Mouse (Mus musculus) intestine, embryonic 15.5 days (tissue): Measurements from ENCODE around the gene Gm9745. TPM values are rescaled to one million over a fixed set of nuclear protein-coding genes. Genes with fewer than 3 reads are reported as not detected.
"Not testable (repeated sequence)": the region's sequence is repeated elsewhere in the genome, so short reads cannot be mapped to it uniquely, and the experiment has no call there.

ENCODE experiments used
- ATAC-seq: fragments of 200-750 bp; cut with Nextera tagmentation; 2 replicates; pipeline ENCODE4 v1.8.0; 2017; ENCODE audit warnings: moderate TSS enrichment, moderate library complexity
- H3K27ac ChIP-seq: fragments of 300-500 bp; sonication (generic); 2 replicates; pipeline ENCODE4 v1.5.1; 2015; ENCODE audit warnings: mild to moderate bottlenecking, inconsistent platforms
- H3K27me3 ChIP-seq: fragments of 300-500 bp; sonication (generic); replicated peaks from 2 replicates; pipeline ENCODE4 v1.6.1; 2015; ENCODE audit warnings: inconsistent platforms
- H3K36me3 ChIP-seq: fragments of 300-500 bp; sonication (generic); 2 replicates; pipeline ENCODE4 v1.6.1; 2015; ENCODE audit warnings: inconsistent platforms
- H3K4me1 ChIP-seq: fragments of 300-500 bp; sonication (generic); replicated peaks from 2 replicates; pipeline ENCODE4 v1.6.1; 2015; ENCODE audit warnings: inconsistent platforms
- H3K4me2 ChIP-seq: fragments of 300-500 bp; sonication (generic); replicated peaks from 2 replicates; pipeline ENCODE4 v1.6.1; 2015; ENCODE audit warnings: mild to moderate bottlenecking, inconsistent platforms
- H3K4me3 ChIP-seq: fragments of 300-500 bp; sonication (generic); replicated peaks from 2 replicates; pipeline ENCODE4 v1.5.1; 2015; ENCODE audit warnings: inconsistent platforms
- H3K9ac ChIP-seq: fragments of 300-500 bp; sonication (generic); 2 replicates; pipeline ENCODE4 v1.6.1; 2015; ENCODE audit warnings: inconsistent platforms
- H3K9me3 ChIP-seq: fragments of 300-500 bp; sonication (generic); 2 replicates; pipeline ENCODE4 v1.6.1; 2016; ENCODE audit warnings: inconsistent platforms
- WGBS: fragments of 180-500 bp; shearing (Covaris S2); methylation state at CpG from one replicate; pipeline ENCODE4 v1.1.7; 2015; 5-methylcytosine and 5-hydroxymethylcytosine counted together
- polyA plus RNA-seq: library from polyadenylated mRNA; unstranded; fragments of >200 nt; fragmentation: Nextera tagmentation; extraction: Ambion mirVana; gene quantifications from 2 replicates; pipeline ENCODE4 v1.2.1, GENCODE M21; 2015

The Gm9745 gene
- not detected in 2 replicates for polyA plus RNA-seq

DNA sequence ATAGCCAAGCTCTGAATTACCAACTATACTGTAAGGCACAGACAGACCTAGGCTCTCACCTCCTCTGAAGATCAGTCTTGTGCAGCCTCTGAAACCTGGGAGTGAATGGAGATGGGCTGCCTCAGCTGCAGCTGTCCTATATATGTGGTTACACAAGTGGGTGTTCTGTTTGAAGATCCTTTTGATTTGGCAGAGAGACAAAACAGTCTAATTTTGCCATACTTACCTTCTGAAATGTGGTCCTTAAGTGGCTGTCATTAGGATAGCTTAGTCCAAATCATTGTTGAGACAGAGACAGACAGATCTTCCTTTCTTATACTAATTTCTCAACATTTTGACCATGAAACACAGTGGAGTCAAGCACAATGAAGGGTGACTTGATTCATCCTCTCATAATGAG is at the start of gene Gm9745:
Gm9745 (minus strand) TSS at position 101 of the 400 bp plus-strand sequence.
- ATAC-seq, H3K4me3 ChIP-seq, H3K27ac ChIP-seq, H3K9me3 ChIP-seq, H3K4me2 ChIP-seq, H3K9ac ChIP-seq, H3K4me1 ChIP-seq, H3K27me3 ChIP-seq, H3K36me3 ChIP-seq: not testable (repeated sequence)

DNA sequence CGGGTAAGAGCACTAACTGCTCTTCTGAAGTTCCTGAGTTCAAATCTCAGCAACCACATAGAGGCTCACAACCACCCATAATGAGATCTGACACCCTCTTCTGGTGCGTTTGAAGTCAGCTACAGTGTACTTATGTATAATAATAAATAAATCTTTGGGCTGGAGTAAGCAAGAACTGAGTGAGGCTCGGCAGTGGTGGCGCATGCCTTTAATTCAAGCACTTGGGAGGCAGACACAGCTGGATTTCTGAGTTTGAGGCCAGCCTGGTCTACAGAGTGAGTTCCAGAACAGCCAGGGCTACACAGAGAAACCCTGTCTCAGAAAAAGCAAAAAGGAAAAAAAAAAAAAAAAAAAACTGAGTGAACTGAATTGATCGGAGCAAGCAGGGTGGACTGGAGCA is 49.2 kb upstream of the Gm9745 start:
- not testable (repeated sequence) for H3K36me3 ChIP-seq, H3K4me2 ChIP-seq, H3K4me3 ChIP-seq, H3K27me3 ChIP-seq, H3K4me1 ChIP-seq, H3K9me3 ChIP-seq, ATAC-seq, H3K27ac ChIP-seq, H3K9ac ChIP-seq
- WGBS: 80% methylated on average over 5 of the region's 5 CpGs

DNA sequence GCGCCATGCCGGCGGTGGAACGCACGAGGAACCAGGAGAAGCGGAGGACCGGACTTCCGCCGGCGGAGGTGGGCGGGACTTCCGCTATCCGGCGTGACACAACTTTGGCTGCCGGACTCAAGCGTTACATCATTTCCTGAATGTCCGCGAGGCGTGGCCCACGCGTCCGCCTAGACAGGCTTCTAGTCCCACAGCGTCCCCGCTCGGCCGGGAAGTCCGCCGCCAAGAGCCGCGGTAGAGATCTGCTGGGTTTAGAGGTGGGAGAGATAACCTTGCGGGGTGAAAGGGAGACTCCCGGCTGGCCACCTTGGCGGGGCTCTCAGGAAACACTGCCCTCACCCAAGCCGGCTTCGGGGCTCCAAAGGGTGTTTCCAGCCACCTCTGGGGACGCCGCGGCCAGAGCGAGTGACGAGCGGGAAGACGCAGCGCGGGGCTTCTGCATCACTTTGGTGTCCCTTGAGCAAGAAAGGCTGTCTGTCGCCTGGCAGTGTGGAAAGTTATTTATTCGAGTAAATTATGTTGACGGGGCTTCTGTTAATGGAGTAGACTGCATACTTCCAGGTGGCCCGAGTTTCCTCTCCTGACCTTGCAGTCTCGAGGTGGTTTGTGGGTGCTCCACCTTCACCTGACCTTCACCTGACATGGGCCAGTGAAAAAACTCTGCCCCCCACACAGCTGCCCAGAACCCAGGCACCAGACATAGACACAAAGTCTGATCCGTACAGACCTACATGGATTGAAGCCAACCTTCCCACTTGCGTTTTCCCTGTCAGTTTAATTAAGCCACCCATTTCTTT is 48.2 kb upstream of the Gm9745 start, which contains the start of gene Gtpbp4:
Gtpbp4 (minus strand) TSS at position 94 of the 797 bp plus-strand sequence.
- no peaks in the 10 kb centered on the region for H3K9me3 ChIP-seq
- WGBS: under 1% methylated on average over 51 of the region's 51 CpGs
- peak within 1 kb of the TSS; percentile 69 for H3K27ac ChIP-seq
- no peaks in the 10 kb centered on the region for H3K36me3 ChIP-seq
- ATAC-seq: peak; percentile 99
- H3K27me3 ChIP-seq: no peaks in the 10 kb centered on the region
- H3K9ac ChIP-seq: peak within 1 kb of the TSS; percentile 84
- peak within 1 kb of the TSS; percentile 67 for H3K4me2 ChIP-seq
- H3K4me3 ChIP-seq: peak within 1 kb of the TSS; percentile 77
- H3K4me1 ChIP-seq: 0 out of 2 replicates have a peak, but pooled peaks cover 2% of the 10 kb centered on the region

DNA sequence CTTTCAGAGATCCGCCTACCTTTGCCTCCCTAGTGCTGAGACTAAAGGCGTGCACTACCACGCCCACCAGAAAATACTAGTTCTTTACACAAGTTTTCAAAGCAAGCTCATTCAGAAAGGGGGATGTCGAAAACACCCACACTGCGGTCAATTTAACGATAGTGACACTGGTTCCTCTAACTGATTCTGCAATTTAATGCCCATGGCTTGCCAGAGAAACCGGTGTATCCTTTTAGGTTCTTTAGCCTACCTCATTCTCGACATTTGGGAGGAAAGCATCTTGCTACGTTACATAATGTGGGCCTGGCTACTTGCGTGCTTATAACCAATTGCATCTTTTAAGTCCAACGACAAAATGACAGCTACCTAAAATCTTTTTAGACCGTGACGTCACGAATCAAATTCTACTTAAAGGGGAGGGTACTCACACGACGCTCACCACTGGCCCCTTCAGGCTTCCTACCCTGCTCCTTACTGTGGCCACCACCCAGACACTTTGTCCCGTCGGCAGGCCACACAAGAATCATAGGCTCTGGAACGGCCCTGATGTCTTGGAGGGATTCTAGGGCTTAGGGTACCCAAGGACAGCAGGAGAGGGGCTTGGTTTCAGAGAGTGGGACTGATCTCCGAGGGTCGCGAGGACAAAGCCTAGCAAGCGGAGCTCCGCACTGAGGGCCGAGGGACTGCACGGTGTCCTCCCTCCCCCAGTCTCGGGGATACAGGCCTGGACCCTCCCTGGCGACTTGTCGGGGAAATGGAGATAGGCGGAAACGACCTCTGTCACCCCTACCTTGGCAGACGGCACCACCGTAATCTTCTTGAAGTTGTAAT is 47.3 kb upstream of the Gm9745 start:
- ATAC-seq: peak; percentile 79
- Histone ChIP-seq H3K9ac (peak overlapping the region; percentile 73), H3K9me3 (no peaks in the 10 kb centered on the region), H3K4me3 (peak overlapping the region; percentile 77), H3K27ac (no peak overlapping the region), H3K4me2 (peak overlapping the region; percentile 67), H3K27me3 (no peaks in the 10 kb centered on the region), H3K4me1 (0 out of 2 replicates have a peak, but pooled peaks cover 2% of the 10 kb centered on the region), H3K36me3 (peaks cover under 1% of the 10 kb centered on the region; the same call in 1 of the 2 replicates)
- 3% methylated on average over 33 of the region's 33 CpGs for WGBS

DNA sequence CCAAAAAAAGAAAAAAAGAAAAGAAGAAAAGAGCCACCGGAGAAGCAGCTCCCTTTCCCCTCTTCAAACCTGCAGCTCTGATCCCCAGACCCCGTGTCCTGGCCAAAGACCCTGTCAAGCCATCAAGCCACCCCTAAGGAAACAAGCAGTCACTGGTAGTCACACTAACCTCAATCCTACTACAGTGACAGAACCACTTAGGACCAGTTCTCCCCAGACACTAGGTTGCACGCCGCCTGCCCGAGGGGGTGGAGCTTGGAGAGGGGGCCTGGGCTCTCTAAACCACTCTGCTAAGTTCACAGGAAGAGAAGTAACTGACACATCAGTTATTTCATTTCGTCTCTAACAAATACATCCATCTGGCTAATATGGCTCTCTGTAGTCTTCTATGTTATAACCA is 44.2 kb upstream of the Gm9745 start:
- Histone ChIP-seq H3K27ac (no peak overlapping the region), H3K4me3 (no peak overlapping the region), H3K4me1 (0 out of 2 replicates have a peak, but pooled peaks cover 2% of the 10 kb centered on the region), H3K9me3 (no peaks in the 10 kb centered on the region), H3K4me2 (no peak overlapping the region), H3K9ac (no peak overlapping the region), H3K27me3 (no peaks in the 10 kb centered on the region), H3K36me3 (peaks cover 13% of the 10 kb centered on the region)
- 89% methylated on average over 6 of the region's 6 CpGs for WGBS
- ATAC-seq: no peak

DNA sequence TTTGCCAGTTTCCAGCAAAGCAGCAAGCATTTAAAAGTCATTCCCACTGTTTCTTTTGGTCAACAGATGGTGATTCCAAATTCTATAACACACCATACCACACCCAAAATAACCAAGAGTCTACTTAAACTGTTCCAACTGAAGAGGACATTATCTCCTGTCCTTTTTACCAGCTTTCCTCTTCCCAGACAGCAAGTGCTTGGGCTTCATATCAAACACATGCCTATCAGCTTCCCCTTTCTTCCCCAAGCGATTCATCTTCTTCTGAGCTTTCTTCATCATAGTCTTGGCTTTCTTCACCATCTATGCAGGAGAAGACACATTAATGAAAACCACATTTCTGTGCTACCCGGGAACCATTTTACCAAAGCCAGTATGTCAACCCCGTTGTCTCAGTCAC is 24.9 kb upstream of the Gm9745 start:
- H3K27me3 ChIP-seq: no peaks in the 10 kb centered on the region
- H3K4me3 ChIP-seq: no peak overlapping the region
- WGBS: 98% methylated on average over 3 of the region's 3 CpGs
- peaks cover 42% of the 10 kb centered on the region for H3K36me3 ChIP-seq
- no peaks in the 10 kb centered on the region for H3K9me3 ChIP-seq
- no peak overlapping the region for H3K4me2 ChIP-seq
- no peak for ATAC-seq
- no peaks in the 10 kb centered on the region for H3K4me1 ChIP-seq
- H3K27ac ChIP-seq: no peak overlapping the region
- H3K9ac ChIP-seq: no peak overlapping the region

DNA sequence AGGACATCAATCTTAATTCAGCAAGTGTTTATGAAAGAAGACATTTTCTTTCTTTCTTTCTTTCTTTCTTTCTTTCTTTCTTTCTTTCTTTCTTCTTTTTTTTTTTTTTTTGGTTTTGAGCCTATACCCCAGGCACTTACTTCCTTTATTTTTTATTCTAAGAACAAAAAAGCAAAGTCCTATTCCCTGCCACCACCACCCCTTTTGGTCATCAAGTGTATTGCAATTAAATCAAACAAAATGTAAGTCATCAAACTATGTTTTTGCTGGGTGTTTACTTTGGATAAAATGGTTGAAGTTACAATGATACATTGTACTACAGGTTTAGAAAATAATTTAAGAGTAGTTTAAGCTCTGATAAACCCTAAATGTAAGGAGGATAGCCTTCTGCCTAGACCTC is 24.3 kb upstream of the Gm9745 start:
- no peaks in the 10 kb centered on the region for H3K27me3 ChIP-seq
- H3K9ac ChIP-seq: no peak overlapping the region
- no peak overlapping the region for H3K4me3 ChIP-seq
- peaks cover 42% of the 10 kb centered on the region for H3K36me3 ChIP-seq
- no peak overlapping the region for H3K4me2 ChIP-seq
- no peaks in the 10 kb centered on the region for H3K9me3 ChIP-seq
- no peak overlapping the region for H3K27ac ChIP-seq
- H3K4me1 ChIP-seq: no peaks in the 10 kb centered on the region
- ATAC-seq: no peak

DNA sequence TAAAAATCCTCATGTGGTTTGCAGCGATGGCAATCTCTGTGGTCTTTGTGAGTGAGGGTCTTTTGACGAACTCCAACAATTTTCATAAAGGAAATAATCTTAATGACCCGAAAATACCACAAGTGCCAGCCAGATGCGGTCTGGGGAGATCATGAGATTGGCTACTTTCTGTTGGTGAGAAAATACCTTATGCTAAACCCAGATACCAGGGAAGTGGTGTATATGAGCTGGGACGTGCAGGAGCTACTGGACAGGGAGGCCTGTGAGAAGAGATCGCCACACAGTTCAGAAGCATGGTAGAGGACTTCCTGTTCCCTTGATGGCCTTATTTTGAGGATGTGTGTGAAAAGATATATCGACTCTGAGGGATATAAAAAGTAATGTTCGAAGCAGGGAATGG is 19.7 kb upstream of the Gm9745 start:
- WGBS: 95% methylated on average over 8 of the region's 8 CpGs
- Histone ChIP-seq H3K4me1 (no peaks in the 10 kb centered on the region), H3K27ac (no peak overlapping the region), H3K4me2 (no peak overlapping the region), H3K9me3 (no peaks in the 10 kb centered on the region), H3K27me3 (no peaks in the 10 kb centered on the region), H3K9ac (no peak overlapping the region), H3K4me3 (no peak overlapping the region), H3K36me3 (peaks cover 13% of the 10 kb centered on the region; the same call in 1 of the 2 replicates)
- no peak for ATAC-seq

DNA sequence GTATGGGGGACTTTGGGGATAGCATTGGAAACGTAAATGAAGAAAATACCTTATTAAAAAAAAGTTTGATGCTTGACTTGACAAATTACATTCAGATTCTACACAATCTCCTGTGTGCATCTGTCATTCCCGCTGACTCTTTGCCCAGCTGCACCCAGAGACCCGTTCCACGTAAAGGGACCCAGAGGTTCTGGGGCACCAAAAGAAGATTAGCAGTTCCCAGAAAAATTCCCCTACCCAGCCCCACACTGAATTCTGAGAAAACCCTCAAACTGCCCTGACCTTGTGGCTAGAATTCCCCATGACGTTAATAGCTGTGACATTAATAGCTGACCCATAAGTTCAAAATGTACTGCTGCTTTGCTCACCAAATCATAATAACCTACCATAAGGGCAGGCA is 17.2 kb upstream of the Gm9745 start:
- H3K36me3 ChIP-seq: peaks cover 8% of the 10 kb centered on the region; the same call in 1 of the 2 replicates
- WGBS: 96% methylated on average over 5 of the region's 5 CpGs
- no peak overlapping the region for H3K4me3 ChIP-seq
- no peaks in the 10 kb centered on the region for H3K27me3 ChIP-seq
- no peaks in the 10 kb centered on the region for H3K4me1 ChIP-seq
- H3K4me2 ChIP-seq: no peak overlapping the region
- no peak overlapping the region for H3K27ac ChIP-seq
- no peaks in the 10 kb centered on the region for H3K9me3 ChIP-seq
- no peak for ATAC-seq
- H3K9ac ChIP-seq: no peak overlapping the region

DNA sequence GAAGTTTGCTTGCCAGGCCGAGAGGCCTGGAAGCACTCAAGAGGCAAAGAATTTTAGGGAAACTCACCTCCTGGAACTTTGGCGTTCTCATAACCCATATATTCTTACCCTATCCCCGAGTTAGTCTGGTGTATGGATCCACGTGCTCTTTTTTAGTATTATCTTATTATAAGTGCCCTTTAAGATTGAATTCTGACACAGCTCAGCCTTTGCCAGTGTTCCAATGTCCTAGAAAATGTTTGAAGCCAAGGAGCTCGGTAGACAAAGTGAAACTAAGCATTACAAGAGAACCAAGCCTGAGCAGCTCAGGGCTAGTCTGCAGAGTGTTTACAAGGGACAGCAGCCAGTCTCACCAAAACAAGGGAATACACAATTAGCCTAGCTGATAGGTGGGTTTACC is 14.2 kb upstream of the Gm9745 start:
- not testable (repeated sequence) for H3K36me3 ChIP-seq, H3K4me2 ChIP-seq, H3K27ac ChIP-seq, H3K4me1 ChIP-seq, ATAC-seq, H3K9me3 ChIP-seq, H3K9ac ChIP-seq, H3K27me3 ChIP-seq, H3K4me3 ChIP-seq
- 35% methylated on average over 5 of the region's 5 CpGs for WGBS

DNA sequence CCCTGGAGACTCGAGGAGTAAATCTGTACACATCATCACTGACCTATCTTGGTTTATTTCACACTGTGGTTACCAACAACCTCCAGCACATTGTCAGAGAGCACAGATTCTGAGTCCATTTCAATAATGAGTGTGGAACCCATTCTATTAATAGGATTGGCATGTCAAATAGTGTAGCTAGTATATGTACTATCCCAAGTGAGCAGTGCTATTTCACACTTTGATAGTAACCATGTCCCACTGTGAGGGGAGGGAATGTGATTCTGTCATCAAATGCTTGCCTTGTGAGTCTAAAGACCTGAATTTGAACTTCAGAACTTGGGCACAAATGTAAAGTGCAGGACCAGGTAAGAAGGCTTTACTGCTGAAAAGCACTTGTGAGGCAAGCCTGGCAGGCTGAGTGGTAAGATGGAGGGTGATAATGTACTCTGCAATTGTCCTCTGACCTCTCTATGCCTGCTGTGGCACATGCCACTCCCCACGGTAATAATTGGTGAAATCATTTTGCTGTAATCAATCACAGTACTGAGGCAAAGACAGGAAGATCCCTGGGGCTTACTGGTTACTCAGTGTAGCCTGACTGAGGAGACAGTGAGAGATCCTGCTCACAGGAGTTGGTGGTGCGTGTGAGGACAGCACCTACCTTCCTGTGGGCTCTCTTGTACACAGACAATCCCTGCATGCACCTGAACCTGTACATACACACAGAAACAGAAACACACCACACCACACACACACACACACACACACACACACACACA is 13.3 kb upstream of the Gm9745 start:
- H3K4me1 ChIP-seq, ATAC-seq, H3K27ac ChIP-seq, H3K9ac ChIP-seq, H3K27me3 ChIP-seq, H3K4me3 ChIP-seq, H3K9me3 ChIP-seq, H3K36me3 ChIP-seq, H3K4me2 ChIP-seq: not testable (repeated sequence)
- WGBS: 60% methylated on average over 3 of the region's 3 CpGs

DNA sequence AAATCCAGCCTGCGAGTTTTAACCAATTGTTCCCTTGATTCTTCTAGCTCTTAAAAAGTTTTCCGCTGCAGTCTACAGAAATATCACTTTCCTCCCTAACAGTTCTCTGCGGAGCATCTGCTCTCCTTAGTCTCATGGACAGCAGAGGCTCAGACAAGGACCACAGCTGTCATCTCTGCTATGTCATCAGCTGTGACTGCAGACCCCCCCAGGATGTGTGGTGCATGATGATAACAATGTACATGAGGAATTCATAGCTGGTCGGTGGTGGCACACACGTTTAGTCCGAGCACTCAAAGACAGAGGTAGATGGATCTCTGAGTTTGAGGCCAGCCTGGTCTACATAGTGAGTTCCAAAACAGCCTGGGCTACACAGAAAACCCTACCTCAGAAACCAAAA is 11.5 kb upstream of the Gm9745 start:
- H3K36me3 ChIP-seq, H3K9me3 ChIP-seq, H3K27me3 ChIP-seq, H3K4me2 ChIP-seq, H3K9ac ChIP-seq, H3K27ac ChIP-seq, ATAC-seq, H3K4me1 ChIP-seq, H3K4me3 ChIP-seq: not testable (repeated sequence)
- WGBS: 90% methylated on average over 6 of the region's 6 CpGs
